Mouse (Mus musculus): Measurements from ENCODE around the gene Cdiptos. TPM values are rescaled to one million over a fixed set of nuclear protein-coding genes. Genes with fewer than 3 reads are reported as not detected.

The Cdiptos gene
- total RNA-seq, 2 experiments from 2014 or later = 0.31 TPM; not detected in 1

DNA sequence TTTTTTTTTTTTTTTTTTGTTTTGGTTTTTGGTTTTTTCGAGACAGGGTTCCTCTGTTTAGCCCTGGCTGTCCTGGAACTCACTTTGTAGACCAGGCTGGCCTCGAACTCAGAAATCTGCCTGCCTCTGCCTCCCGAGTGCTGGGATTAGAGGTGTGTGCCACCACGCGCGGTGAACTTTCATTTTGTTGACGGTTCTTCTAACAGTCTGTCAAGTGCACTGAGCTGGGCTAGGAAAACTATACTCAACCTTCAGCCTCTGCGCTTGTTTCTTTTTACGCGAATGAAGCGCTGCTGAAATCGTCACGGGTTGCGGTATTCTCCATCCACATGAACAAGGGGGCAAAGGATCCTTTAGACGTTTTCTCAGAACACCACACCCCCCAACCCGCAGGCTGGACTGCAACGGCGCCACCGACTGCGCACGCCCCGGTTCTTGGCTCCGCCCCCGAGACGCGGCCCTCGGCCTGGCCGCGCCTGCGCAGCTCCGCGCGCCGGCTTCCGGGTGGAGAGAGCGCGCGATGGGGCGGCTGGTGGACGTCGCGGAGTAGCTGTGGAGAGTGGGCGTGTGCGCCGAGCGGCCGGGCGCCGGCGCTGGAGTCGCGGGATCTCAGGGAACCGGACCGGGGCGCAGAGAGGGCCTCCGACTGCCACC, 47.4 kb downstream of the Cdiptos start, which contains the start of gene Kctd13:
Gene Kctd13 (plus strand): TSS at position 496 of the 654 bp plus-strand sequence.
- DNase-seq (ENCODE audit: low spot score in 2 of 2) = peak; percentile 88 to 94

DNA sequence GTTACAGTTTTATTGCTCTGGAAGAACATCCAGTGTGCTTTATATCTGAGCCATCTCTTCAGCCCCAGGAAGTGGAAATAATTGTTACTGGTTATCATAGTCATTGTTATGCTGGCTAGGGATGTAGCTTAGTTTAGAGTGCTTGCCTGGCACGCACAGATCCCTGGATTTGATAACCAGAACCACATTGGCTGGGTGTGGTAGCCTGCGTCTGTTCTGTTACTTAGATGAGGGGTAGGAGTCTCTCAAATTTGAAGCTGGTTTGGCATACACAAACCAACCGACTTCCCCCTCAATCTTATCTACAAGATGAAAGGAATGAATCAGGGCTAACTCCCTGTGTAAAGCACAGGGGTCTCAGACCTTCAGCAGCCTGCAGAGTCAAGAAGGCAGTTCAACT, 49.6 kb downstream of the Cdiptos start:
- DNase-seq (ENCODE audit: low spot score in 2 of 2) = no peak

DNA sequence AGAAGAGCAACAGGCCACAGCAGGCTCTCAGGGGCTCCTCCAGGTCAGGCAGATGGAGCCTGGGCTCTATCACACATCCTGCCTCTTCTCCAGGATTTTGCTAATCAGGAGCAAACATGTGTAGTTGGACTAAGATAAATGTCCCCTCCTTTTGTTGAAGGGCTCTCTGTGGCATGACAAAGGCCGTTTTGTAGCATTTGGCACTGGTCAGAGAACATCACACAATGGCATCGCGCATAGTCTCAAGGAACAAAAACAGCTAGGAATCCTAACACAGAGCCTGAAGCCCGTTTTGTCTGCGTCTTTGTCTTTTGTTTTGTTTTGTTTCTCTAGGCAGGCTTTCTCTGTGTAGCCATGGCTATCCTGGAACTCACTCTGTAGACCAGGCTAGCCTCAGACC, 51.9 kb downstream of the Cdiptos start:
- DNase-seq (ENCODE audit: low spot score in 2 of 2) = no peak

DNA sequence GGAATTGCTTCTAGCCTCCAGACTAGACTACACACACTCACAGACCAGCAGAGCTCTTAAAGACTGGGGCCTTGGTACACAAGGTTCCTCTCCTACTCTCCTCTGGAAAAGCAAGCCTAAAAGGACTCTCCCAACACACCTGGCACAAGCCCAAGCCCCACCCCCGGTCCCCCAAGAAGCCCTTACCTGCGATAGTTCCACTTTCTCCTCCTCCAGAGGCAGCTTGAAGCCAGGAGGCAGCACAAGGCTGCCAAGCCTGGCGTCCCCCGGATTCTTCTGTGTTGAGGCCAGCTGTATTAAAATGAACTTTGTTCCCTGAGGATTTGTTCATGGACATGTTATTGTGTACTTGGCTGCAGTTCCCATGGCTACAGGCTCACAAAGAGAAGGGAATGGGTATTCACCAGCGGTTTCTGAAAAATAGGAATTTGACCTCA, 53.3 kb downstream of the Cdiptos start, which contains the start of gene Tmem219:
Gene Tmem219 (minus strand): TSS at position 294 of the 437 bp plus-strand sequence.
- peak; percentile 26 to 33 for DNase-seq (ENCODE audit: low spot score in 2 of 2)

Other genes with a start within 250 kb of the Cdiptos start
- gene Mapk3, start 216.5 kb downstream of the Cdiptos start, total RNA-seq (2021) = 100 to 1,000 TPM; 146 to 150 TPM
- 1 to 10 TPM; 2.7 to 3.0 TPM for gene Gdpd3, start 209.8 kb downstream of the Cdiptos start, total RNA-seq (2021)
- gene Ypel3, start 199.1 kb downstream of the Cdiptos start, total RNA-seq (2021) = 100 to 1,000 TPM; 150 to 152 TPM
- under 1 TPM; 0.62 to 0.69 TPM for gene Tbx6, start 194.6 kb downstream of the Cdiptos start, total RNA-seq (2021)
- gene Ppp4c, start 183.6 kb downstream of the Cdiptos start, total RNA-seq (2021) = 10 to 100 TPM; 56.2 to 64.6 TPM
- gene Fam57b, start 178.4 kb downstream of the Cdiptos start, total RNA-seq (2021) = 100 to 1,000 TPM; 133 to 147 TPM
- gene 4930451I11Rik, start 144.5 kb downstream of the Cdiptos start, total RNA-seq (2021) = not detected
- 10 to 100 TPM; 54.0 to 54.1 TPM for gene Doc2a, start 128.7 kb downstream of the Cdiptos start, total RNA-seq (2021)
- 10 to 100 TPM; 38.8 to 40.9 TPM for gene Hirip3, start 114.1 kb downstream of the Cdiptos start, total RNA-seq (2021)
- 10 to 100 TPM; 56.1 to 58.8 TPM for gene Ino80e, start 113.7 kb downstream of the Cdiptos start, total RNA-seq (2021)
- 100 to 1,000 TPM; 147 to 167 TPM for gene Taok2, start 91.4 kb downstream of the Cdiptos start, total RNA-seq (2021)
- 10 to 100 TPM; 23.6 to 28.3 TPM for gene Tmem219, start 53.2 kb downstream of the Cdiptos start, total RNA-seq (2021)
- gene Kctd13, start 47.2 kb downstream of the Cdiptos start, total RNA-seq (2021) = 100 to 1,000 TPM; 151 to 152 TPM
- gene Asphd1, start 26.5 kb downstream of the Cdiptos start, total RNA-seq (2021) = 10 to 100 TPM; 35.6 to 46.1 TPM
- gene Sez6l2, start 25.5 kb downstream of the Cdiptos start, total RNA-seq (2021) = 100 to 1,000 TPM; 273 to 305 TPM
- gene Cdipt, start 184 bp downstream of the Cdiptos start, total RNA-seq (2021) = 100 to 1,000 TPM; 129 to 149 TPM
- gene Mvp, start 38.5 kb upstream of the Cdiptos start, total RNA-seq (2021) = 1 to 10 TPM; 5.6 to 6.2 TPM
- under 1 TPM in 1 of 2 experiments, not detected in 1; 0.62 TPM for gene Pagr1b, start 40.4 kb upstream of the Cdiptos start, total RNA-seq (2021)
- gene Pagr1a, start 41.3 kb upstream of the Cdiptos start, total RNA-seq (2021) = 10 to 100 TPM; 24.9 to 34.2 TPM
- 10 to 100 TPM; 33.4 to 34.8 TPM for gene Gm42742, start 45.0 kb upstream of the Cdiptos start, total RNA-seq (2021)
- gene Prrt2, start 45.1 kb upstream of the Cdiptos start, total RNA-seq (2021) = 100 to 1,000 TPM; 146 to 184 TPM
- gene Maz, start 50.9 kb upstream of the Cdiptos start, total RNA-seq (2021) = 100 to 1,000 TPM; 283 to 292 TPM
- 10 to 100 TPM; 12.6 to 16.5 TPM for gene Kif22, start 66.4 kb upstream of the Cdiptos start, total RNA-seq (2021)
- not detected for gene Zg16, start 111.2 kb upstream of the Cdiptos start, total RNA-seq (2021)
- 1 to 10 TPM; 1.3 to 1.4 TPM for gene AI467606, start 115.3 kb upstream of the Cdiptos start, total RNA-seq (2021)
- gene Qprt, start 146.1 kb upstream of the Cdiptos start, total RNA-seq (2021) = under 1 TPM; 0.20 to 0.57 TPM
- under 1 TPM; 0.33 to 0.55 TPM for gene Spn, start 161.7 kb upstream of the Cdiptos start, total RNA-seq (2021)
- 10 to 100 TPM; 70.5 to 75.5 TPM for gene Cd2bp2, start 220.0 kb upstream of the Cdiptos start, total RNA-seq (2021)
- gene Tbc1d10b, start 232.4 kb upstream of the Cdiptos start, total RNA-seq (2021) = 10 to 100 TPM; 84.6 to 95.4 TPM
- gene Mylpf, start 232.8 kb upstream of the Cdiptos start, total RNA-seq (2021) = 1 to 10 TPM; 1.3 to 3.3 TPM

Measured in layer of hippocampus, postnatal 10 days (tissue).